Mouse (Mus musculus): ENCODE data around the gene Myo18b.
A peak's percentile ranks its signal among the peaks of the same experiment; 100 is the strongest.

Myo18b gene

DNA sequence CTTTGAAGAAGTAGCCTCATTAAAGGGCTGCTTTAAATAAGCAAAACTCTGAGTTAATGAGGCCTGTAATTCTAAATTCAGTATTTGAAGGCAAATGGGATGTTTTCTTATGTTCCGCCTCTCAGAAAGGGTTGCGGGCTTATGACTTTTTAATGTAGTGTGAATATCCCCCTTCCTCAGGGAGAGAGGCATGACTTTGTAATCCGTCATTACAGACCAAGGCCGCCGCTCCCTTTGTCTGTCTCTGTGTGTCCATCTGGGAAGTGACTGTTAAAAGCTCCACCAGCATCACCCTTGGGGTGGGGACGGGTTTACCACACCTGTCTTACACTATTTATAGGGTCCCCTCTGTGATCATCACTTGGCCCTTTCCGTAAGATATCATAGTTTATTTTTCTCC, 100.1 kb downstream of the Myo18b start:
- DNase-seq (ENCODE audit: low spot score) = no peak

DNA sequence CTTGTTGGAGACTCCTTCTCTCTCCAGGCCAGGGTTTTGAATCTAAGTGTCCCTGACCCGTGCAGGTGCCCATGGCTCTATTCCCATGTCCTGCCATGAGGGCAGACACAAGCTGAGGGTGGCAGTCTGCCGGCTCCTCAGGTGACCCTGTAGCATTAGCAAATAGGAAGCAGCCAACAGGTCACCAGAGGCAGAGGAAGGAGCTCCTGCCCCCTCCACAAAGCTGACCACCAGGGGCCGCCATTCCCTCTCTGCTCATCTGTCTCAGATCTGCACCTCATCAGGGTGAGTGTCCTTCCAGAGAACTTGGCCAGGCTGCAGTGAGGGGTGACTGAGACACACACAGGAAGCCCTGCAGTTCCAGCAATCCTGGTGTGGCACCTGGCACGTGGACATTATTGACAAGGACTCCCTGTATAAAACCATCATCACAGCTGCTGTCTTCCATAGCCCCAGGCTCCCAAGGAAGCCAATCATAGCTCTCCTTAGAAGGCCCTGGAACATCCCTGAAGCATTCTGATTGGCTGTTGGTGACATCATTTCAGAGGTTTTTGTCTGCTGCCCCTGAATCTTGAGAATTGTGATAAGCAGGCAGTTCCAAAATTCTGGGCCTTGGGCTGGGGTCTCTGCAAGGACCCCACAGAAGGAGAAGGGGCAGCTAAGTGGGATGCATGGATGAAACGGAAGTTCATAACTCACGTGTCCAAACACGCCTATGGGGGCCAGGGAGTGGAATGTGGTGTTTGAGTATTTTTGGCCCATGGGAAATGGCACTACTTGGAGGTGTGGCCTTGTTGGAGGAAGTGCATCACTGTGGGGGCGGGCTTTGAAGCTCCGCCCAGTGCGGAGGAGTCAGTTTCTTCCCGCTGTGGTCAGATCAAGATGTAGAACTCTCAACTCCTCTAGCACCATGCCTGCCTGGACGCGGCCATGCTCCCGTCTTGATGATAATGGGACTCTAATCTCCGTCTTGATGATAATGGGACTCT, 104.1 kb downstream of the Myo18b start:
- no peak for DNase-seq (ENCODE audit: low spot score)

- no peak for DNase-seq (ENCODE audit: low spot score)
Observed at GRCm38 (mm10) chr5:112790376-112791111, 105.6 kb downstream of the Myo18b start.

DNA sequence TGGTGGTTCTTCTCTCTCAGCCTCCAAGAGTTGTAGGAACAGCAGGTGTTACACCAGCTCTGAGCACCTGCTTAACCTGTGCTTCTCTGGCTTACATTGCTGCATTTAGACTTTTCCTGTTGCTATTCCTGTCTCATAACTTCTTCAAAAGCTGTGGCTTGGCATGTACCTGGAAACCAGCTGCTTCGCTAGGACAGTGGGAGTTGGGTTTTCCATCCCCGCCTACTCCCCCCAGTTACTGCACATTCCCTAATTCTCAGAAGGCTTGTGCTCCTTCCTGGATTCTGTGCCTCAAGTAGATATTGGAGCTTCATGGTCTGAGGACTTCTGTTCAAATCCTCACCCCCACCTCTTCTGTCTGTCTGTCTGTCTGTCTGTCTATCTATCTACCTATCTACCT, 107.7 kb downstream of the Myo18b start:
- no peak for DNase-seq (ENCODE audit: low spot score)

- DNase-seq (ENCODE audit: low spot score) = no peak
Observed at GRCm38 (mm10) chr5:112786788-112787187, 109.4 kb downstream of the Myo18b start.

DNA sequence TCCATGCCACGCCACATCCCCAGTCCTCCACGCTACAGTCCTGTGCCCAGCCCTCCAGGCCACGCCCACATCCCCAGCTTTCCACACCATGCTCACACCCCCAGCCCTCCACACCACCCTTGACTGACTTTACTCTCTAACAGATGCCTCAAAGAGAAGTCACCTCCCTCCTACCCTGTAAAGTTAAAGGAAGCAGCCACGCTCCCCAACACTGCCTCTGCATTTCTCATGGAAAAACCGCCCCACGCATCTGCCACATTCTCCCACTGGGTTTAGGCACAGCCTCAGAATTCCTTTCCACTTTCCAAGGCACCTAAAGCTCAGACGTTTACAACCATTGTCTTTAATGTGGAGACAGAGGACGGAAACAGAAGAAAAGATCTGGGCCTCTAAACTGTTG, 110.1 kb downstream of the Myo18b start:
- DNase-seq (ENCODE audit: low spot score) = no peak

DNA sequence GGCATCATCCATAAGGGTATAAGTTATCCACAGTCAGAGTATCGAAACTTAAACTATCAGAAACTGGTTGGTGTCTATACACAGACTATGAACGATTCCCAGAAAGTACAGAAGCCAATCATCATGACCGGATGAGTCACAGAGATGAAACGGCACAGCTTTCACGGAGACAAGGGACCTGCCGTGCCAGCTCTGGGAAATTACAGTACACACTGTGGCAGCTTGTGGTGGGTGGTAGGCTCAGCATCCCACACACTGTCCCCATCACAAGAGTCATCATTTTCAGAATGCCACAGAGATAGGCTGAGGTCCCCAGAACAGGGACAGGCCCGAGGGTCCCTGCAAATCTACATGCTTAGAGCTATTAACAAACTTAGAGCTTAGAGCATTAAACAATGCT, 114.4 kb downstream of the Myo18b start:
- DNase-seq (ENCODE audit: low spot score) = no peak

GRCm38 (mm10) chr5:112781231-112781630, 114.9 kb downstream of the Myo18b start:
- no peak for DNase-seq (ENCODE audit: low spot score)

DNA sequence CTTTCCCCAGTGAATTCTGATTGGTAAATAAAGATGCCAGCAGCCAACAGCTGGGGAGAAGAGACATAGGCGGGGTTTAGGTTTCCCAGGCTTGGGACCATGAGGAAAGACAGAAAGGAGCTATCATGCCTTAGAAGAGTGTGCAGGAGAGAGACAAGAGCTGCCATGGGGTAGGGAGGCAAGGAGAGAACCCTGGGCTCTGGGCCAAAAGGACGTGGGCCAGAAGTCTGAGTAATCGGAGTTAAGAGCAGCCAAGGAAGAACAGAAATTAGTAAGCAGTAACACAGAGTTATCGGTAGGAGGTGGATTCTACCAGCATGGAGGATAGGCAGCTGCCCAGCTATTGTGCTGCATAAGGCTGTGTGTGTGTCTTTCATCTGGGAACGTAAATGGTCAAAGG, 115.8 kb downstream of the Myo18b start:
- DNase-seq (ENCODE audit: low spot score) = peak; percentile 32

GRCm38 (mm10) chr5:112776781-112777405, 119.3 kb downstream of the Myo18b start:
- no peak for DNase-seq (ENCODE audit: low spot score)

DNA sequence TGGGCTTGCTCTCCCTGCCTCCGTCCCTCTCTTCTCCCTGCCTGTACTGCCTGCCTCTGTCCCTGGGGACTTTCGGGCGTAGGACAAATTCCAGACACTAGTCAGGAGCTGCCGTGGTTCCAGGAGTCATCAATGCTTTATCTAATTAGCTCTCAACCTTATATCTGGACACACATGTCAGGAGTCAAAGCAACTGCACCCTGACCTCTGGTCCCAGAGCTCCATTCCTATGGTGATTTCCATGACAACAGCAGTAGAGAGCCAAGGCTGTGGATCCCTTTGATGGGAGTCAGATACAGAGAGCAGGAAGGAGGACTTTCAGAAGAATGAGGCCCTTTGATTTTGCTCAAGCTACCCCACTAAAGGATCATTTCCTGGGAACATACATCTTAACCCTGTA, 122.7 kb downstream of the Myo18b start:
- DNase-seq (ENCODE audit: low spot score) = no peak

GRCm38 (mm10) chr5:112771376-112771901, 124.7 kb downstream of the Myo18b start:
- DNase-seq (ENCODE audit: low spot score) = no peak

- no peak for DNase-seq (ENCODE audit: low spot score)
Observed at GRCm38 (mm10) chr5:112769721-112770119, 126.4 kb downstream of the Myo18b start.

- DNase-seq (ENCODE audit: low spot score) = no peak
Observed at GRCm38 (mm10) chr5:112769020-112769720, 127.0 kb downstream of the Myo18b start.

- DNase-seq (ENCODE audit: low spot score) = no peak
Observed at GRCm38 (mm10) chr5:112768556-112768955, 127.6 kb downstream of the Myo18b start.

- no peak for DNase-seq (ENCODE audit: low spot score)
Observed at GRCm38 (mm10) chr5:112761415-112762075, 134.6 kb downstream of the Myo18b start.

DNA sequence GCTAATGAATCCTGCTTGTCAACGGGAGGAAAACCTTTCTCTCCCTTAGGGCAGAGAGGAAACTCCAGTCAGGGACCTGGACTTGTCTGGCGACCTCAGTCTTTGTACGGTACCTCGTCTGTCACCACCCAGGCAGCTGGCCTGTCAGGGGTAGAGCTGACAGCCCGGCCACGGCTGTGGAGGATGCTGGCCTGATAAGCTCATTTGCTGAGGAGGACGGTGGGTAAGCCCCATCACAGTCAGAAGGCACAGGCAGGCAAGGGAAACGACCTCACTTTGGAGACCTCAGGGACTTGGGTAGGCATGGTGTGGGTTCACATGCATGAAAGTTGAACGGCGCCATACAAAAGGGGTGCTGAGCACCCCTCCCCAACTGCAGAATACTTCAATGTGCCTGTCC, 140.6 kb downstream of the Myo18b start:
- DNase-seq (ENCODE audit: low spot score) = no peak

- DNase-seq (ENCODE audit: low spot score) = no peak
Observed at GRCm38 (mm10) chr5:112749634-112750033, 146.5 kb downstream of the Myo18b start.

GRCm38 (mm10) chr5:112748001-112748719, 148.0 kb downstream of the Myo18b start:
- no peak for DNase-seq (ENCODE audit: low spot score)

GRCm38 (mm10) chr5:112747306-112747930, 148.7 kb downstream of the Myo18b start:
- no peak for DNase-seq (ENCODE audit: low spot score)
